Mouse (Mus musculus) liver, embryonic 16.5 days (tissue): ENCODE results near the gene Tbc1d22a. TPM values are rescaled to one million over a fixed set of nuclear protein-coding genes. Genes with fewer than 3 reads are reported as not detected.
"Not testable (repeated sequence)": the region's sequence is repeated elsewhere in the genome, so short reads cannot be mapped to it uniquely, and the experiment has no call there.

Source experiments
- ATAC-seq: fragments of 200-750 bp; cut with Nextera tagmentation; 2 replicates; pipeline ENCODE4 v1.8.0; 2017; ENCODE audit warnings: low read depth, mild to moderate bottlenecking, moderate number of reproducible peaks, moderate library complexity
- H3K27ac ChIP-seq: fragments of 300-500 bp; sonication (generic); 2 replicates; pipeline ENCODE4 v1.5.1; 2014; ENCODE audit warnings: mild to moderate bottlenecking, low read length
- H3K27me3 ChIP-seq: fragments of 300-500 bp; sonication (generic); 2 replicates; pipeline ENCODE4 v1.6.1; 2014; ENCODE audit warnings: low read depth, low read length, mixed read lengths; ENCODE audit not compliant: control insufficient read depth, insufficient read depth
- H3K36me3 ChIP-seq: fragments of 300-500 bp; sonication (generic); 2 replicates; pipeline ENCODE4 v1.6.1; 2014; ENCODE audit warnings: mild to moderate bottlenecking; ENCODE audit not compliant: control insufficient read depth, insufficient read depth
- H3K4me1 ChIP-seq: fragments of 300-500 bp; sonication (generic); 2 replicates; pipeline ENCODE4 v1.6.1; 2014; ENCODE audit warnings: low read depth, low read length, mixed read lengths; ENCODE audit not compliant: control insufficient read depth
- H3K4me2 ChIP-seq: fragments of 300-500 bp; sonication (generic); 2 replicates; pipeline ENCODE4 v1.6.1; 2014; ENCODE audit warnings: low read depth, low read length, mixed read lengths
- H3K4me3 ChIP-seq: fragments of 300-500 bp; sonication (generic); 2 replicates; pipeline ENCODE4 v1.5.1; 2014; ENCODE audit warnings: low read depth, mild to moderate bottlenecking, low read length
- H3K9ac ChIP-seq: fragments of 300-500 bp; sonication (generic); 2 replicates; pipeline ENCODE4 v1.6.1; 2014; ENCODE audit warnings: low read depth, low read length
- H3K9me3 ChIP-seq: fragments of 300-500 bp; sonication (generic); replicated peaks from 2 replicates; pipeline ENCODE4 v1.6.1; 2016; ENCODE audit warnings: low read length; ENCODE audit not compliant: control insufficient read depth
- WGBS: fragments of 180-500 bp; shearing (Covaris S2); extraction: QIAGEN DNeasy Blood & Tissue Kit; methylation state at CpG from one replicate; pipeline ENCODE4 v1.1.7; 2014; ENCODE audit not compliant: insufficient replicate concordance; 5-methylcytosine and 5-hydroxymethylcytosine counted together
- polyA plus RNA-seq: library from polyadenylated mRNA; unstranded; fragments of >200 nt; fragmentation: Nextera tagmentation; extraction: Ambion mirVana; gene quantifications from 2 replicates; pipeline ENCODE4 v1.2.1, GENCODE M21; 2015

Tbc1d22a gene
- polyA plus RNA-seq, 1 experiment from 2014 or later: 8.1 TPM

DNA sequence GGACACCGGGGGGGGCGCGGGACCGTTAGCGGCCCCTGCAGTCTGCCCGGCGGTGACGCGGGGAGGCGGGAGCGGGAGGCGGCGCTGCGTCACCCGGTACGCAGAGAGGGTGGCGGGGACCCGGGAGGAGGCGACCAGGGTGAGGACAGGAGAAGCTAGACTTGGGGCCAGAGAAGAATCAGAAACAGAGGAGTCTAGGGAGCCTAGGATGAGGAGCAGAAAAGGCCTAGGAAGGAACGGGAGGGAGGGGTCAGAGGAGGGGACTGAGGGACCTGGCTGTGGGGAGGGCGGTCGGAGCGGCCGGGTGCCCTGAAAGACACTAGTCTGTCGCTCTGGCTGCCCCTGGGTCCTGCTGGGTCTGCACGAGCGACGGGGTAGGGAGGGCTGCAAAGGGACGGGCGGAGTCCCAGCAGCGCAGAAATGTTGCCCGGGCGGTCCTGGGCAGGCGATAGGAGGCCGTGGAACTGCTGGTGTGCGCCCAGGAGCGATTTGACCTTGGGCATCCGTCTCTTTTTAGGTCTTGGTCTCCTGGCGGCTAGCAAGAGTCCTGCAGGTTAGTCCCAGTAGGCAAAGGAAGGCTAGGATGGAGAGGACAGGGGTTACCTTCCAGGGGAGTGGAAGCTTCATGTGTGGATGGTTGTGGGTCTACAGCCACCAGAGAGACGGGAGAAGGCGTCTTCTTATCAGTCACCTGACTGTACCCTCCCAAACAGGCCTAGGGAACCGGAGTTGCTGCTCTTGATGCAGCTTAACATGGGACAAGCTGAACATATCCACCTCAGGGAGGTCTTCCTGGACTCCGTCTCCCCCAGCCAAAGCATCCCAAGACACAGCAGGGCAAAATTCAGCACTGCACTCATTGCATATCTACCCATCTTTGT is 28.3 kb upstream of the Tbc1d22a start, which contains the start of gene Cerk:
TSS of gene Cerk (minus strand) at position 453 of the 881 bp plus-strand sequence.
- Histone ChIP-seq H3K36me3 (no peaks in the 10 kb centered on the region), H3K4me3 (peak within 1 kb of the TSS; percentile 67), H3K27ac (peak within 1 kb of the TSS; percentile 75), H3K9ac (peak within 1 kb of the TSS; percentile 60), H3K4me2 (peak within 1 kb of the TSS; percentile 72), H3K9me3 (no peaks in the 10 kb centered on the region), H3K27me3 (peaks cover 21% of the 10 kb centered on the region), H3K4me1 (peaks cover 3% of the 10 kb centered on the region)
- ATAC-seq: peak; percentile 57
- 1% methylated on average over 40 of the region's 43 CpGs for WGBS

DNA sequence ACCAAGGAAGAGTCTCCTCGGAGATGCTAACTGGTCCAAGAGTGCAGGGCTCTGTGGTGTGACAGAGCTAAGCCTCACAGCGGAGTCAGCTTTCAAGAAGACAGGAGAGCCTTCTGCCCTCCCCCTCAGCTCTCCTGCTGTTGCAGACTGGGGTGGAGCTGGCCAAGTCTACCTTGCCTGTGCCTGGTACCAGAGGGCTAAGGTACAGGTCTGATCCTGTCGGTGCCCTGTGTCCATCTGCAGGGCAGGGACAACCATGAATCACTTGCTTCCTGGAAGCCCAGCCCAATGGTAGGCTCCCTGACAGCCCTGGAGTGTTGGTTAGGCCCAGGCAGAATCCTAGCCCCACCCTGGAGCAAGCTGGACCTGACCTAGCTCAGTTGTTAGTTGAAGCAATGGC is 27.6 kb upstream of the Tbc1d22a start:
- no peak for ATAC-seq
- no peaks in the 10 kb centered on the region for H3K9me3 ChIP-seq
- H3K4me3 ChIP-seq: no peak overlapping the region
- no peak overlapping the region for H3K4me2 ChIP-seq
- no peaks in the 10 kb centered on the region for H3K36me3 ChIP-seq
- peaks cover 21% of the 10 kb centered on the region for H3K27me3 ChIP-seq
- 60% methylated on average over 3 of the region's 3 CpGs for WGBS
- peaks cover 3% of the 10 kb centered on the region for H3K4me1 ChIP-seq
- H3K9ac ChIP-seq: no peak overlapping the region
- no peak overlapping the region for H3K27ac ChIP-seq

DNA sequence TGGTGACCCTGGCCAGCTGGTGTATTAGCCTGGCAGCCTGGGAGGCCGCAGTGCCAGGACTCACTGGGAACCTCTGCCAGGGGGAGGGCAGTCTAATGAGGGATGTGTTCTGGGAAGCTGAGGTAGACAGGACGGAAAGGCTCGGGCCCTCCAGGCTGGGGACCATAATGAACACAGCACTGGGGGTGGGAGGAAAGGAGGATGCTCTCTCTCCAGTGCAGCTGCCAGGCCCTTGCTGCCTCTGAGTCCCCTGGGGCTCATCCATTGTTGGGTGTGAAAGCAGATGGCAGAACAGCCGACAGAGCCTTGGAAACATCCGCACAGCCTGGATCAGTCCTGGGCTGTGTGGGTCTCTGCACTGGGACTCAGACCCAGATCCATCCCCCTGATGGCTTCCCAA is 26.1 kb upstream of the Tbc1d22a start:
- peaks cover 3% of the 10 kb centered on the region; the same call in 1 of the 2 replicates for H3K4me1 ChIP-seq
- H3K27me3 ChIP-seq: peaks cover 21% of the 10 kb centered on the region
- no peak overlapping the region for H3K9ac ChIP-seq
- H3K36me3 ChIP-seq: no peaks in the 10 kb centered on the region
- no peak overlapping the region for H3K4me2 ChIP-seq
- no peak for ATAC-seq
- WGBS: 56% methylated on average over 5 of the region's 5 CpGs
- no peaks in the 10 kb centered on the region for H3K9me3 ChIP-seq
- no peak overlapping the region for H3K4me3 ChIP-seq
- no peak overlapping the region for H3K27ac ChIP-seq

DNA sequence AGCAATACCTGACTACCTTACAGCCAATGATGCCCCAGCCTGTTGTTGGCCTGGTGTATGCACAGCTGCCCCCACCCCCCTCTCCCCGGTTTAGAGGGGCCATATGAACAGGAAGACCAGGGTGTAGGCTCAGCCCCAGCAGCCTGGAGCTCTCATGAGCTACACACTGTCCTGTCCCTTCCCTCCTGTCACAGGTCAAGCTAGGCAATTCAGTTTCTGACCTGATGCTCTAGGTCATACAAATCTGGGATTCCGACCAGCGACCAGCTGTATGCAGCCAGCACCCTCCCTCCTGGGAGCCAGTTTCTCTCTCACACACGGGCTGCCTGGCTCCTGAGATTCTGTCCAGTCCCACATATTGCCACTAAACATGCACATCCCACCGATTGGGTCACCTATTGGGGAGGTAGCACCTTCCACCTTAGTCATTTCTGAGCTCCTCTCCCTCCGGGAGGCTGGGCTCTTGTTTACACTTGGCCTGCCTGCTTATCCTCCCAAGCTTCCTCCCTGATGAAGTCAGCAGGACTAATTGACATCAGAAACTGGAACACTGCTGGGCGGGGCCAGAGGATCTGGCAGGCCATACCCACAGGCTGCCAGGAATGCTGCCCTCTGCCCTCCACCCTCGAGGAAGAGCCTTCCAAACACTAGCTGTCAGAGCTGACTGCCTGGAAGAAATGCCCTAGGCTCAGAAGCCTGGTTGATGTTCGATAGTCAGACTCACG is 25.4 kb upstream of the Tbc1d22a start:
- Histone ChIP-seq H3K4me2 (no peak overlapping the region), H3K27me3 (peaks cover 21% of the 10 kb centered on the region), H3K4me3 (no peak overlapping the region), H3K36me3 (no peaks in the 10 kb centered on the region), H3K4me1 (peaks cover 3% of the 10 kb centered on the region; the same call in 1 of the 2 replicates), H3K27ac (no peak overlapping the region), H3K9ac (no peak overlapping the region), H3K9me3 (no peaks in the 10 kb centered on the region)
- peak; percentile 7; the same call in 1 of the 2 replicates for ATAC-seq
- WGBS: 39% methylated on average over 10 of the region's 10 CpGs

DNA sequence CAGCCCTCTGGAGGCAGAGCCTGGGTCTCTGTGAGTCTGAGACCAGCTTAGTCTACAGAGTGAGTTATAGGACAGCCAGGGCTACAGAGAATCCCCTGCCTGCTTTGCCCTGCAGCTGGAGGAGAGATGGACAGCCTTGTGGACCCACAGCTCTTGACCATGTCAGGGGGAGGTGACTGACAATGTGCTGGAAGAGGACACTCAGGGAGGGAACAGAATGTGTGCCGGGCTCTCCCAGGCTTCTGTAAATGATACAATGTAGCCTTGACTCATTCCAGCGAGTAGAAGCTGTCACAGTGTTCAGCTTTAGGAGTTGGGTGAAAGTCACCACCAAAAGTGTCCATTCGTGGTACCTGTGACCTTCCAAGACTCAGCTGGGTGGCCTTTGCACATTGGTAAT is 23.9 kb upstream of the Tbc1d22a start:
- no peak overlapping the region for H3K4me2 ChIP-seq
- H3K27me3 ChIP-seq: peaks cover 6% of the 10 kb centered on the region
- 58% methylated on average over 3 of the region's 3 CpGs for WGBS
- no peaks in the 10 kb centered on the region; the same call in 1 of the 2 replicates for H3K4me1 ChIP-seq
- H3K9me3 ChIP-seq: no peaks in the 10 kb centered on the region
- H3K9ac ChIP-seq: no peak overlapping the region
- H3K4me3 ChIP-seq: no peak overlapping the region
- H3K27ac ChIP-seq: no peak overlapping the region
- no peaks in the 10 kb centered on the region for H3K36me3 ChIP-seq
- ATAC-seq: no peak

DNA sequence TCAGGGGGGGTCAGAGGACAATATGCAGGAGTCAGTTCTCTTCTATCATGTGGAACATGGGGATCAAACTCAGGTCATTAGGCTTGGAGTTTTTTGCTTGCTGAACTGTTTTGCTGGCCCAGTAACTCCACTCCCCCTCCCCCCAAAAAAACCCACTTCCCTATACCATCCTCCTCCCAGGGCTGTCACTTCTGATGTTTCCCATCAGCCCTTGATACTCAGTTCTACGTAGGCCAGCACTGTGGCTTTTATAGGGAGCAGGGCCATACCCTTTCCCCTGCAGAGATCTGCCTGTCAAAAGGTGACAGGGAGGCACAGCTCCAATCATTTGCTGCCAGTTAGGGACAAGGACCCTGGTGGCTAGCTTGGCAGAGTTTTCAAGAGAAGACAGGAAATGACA is 22.8 kb upstream of the Tbc1d22a start:
- WGBS: 15% methylated on average over 1 of the region's 1 CpGs
- H3K9me3 ChIP-seq: no peaks in the 10 kb centered on the region
- no peak for ATAC-seq
- no peak overlapping the region for H3K27ac ChIP-seq
- no peaks in the 10 kb centered on the region; the same call in 1 of the 2 replicates for H3K4me1 ChIP-seq
- no peak overlapping the region for H3K4me2 ChIP-seq
- no peak overlapping the region for H3K4me3 ChIP-seq
- H3K27me3 ChIP-seq: no peaks in the 10 kb centered on the region
- no peaks in the 10 kb centered on the region for H3K36me3 ChIP-seq
- no peak overlapping the region for H3K9ac ChIP-seq

DNA sequence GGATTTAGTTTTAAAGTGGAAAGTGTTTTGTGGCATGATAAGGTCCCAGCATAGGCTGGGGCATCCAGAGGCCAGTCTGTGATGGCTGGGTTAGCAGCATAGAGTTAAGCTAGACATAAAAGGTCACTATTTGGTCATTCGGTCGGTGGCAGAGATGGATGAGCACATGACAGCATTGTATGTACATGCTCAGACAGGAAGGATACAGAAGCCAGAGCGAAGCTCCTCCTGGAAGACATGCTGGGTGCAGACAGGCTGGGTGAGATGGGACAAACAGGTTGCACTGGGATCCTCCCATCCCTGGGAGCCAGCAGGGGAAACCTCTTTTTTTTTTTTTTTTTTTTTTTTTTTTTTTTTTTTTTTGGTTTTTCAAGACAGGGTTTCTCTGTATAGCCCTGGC is 22.3 kb upstream of the Tbc1d22a start:
- Histone ChIP-seq H3K36me3 (no peaks in the 10 kb centered on the region), H3K9ac (no peak overlapping the region), H3K4me1 (no peaks in the 10 kb centered on the region; the same call in 1 of the 2 replicates), H3K9me3 (no peaks in the 10 kb centered on the region), H3K27me3 (no peaks in the 10 kb centered on the region), H3K27ac (no peak overlapping the region), H3K4me3 (no peak overlapping the region), H3K4me2 (no peak overlapping the region)
- no peak for ATAC-seq
- 50% methylated on average over 3 of the region's 3 CpGs for WGBS

DNA sequence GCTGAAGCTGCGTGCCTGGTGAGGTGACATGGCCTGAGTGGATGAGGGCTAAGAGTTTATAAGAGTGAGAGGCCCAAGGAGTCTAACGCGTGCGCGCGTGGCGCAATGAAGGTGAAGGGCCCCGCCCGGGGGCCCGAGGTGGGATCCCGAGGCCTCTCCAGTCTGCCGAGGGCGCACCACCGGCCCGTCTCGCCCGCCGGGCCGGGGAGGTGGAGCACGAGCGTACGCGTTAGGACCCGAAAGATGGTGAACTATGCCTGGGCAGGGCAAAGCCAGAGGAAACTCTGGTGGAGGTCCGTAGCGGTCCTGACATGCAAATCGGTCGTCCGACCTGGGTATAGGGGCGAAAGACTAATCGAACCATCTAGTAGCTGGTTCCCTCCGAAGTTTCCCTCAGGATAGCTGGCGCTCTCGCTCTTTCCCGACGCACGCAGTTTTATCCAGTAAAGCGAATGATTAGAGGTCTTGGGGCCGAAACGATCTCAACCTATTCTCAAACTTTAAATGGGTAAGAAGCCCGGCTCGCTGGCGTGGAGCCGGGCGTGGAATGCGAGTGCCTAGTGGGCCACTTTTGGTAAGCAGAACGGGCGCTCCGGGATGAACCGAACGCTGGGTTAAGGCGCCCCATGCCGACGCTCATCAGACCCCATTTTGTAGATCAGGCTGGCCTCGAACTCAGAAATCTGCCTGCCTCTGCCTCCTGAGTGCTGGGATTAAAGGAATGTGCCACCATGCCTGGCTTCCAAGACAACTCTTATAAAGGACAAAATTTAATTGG is 19.4 kb upstream of the Tbc1d22a start:
- ATAC-seq: peak; percentile 100
- H3K9me3 ChIP-seq, H3K27ac ChIP-seq: not testable (repeated sequence)

More for the DNA sequence above, 19.4 kb upstream of the Tbc1d22a start:
- H3K4me1 ChIP-seq, H3K36me3 ChIP-seq, H3K27me3 ChIP-seq, H3K4me2 ChIP-seq, H3K9ac ChIP-seq, H3K4me3 ChIP-seq: not testable (repeated sequence)
- 70% methylated on average over 55 of the region's 55 CpGs for WGBS
